Mouse (Mus musculus) embryonic stem cell, embryonic (primary cell): ENCODE measurements at regions not wholly inside any gene's neighbourhood (a gene's known extent, or its start where the extent isn't known, plus 50 kb on each side); places are given as distances from the start of the nearest gene placed in this dataset.
"Not testable (repeated sequence)": the region's sequence is repeated elsewhere in the genome, so short reads cannot be mapped to it uniquely, and the experiment has no call there.

Experiments
- CTCF ChIA-PET, 4 experiments: fragments of 300-600 bp in 2 of 4; fragments of 350-600 bp in 2 of 4; sonication (Branson Sonifier 250); formaldehyde crosslinking; loops; one replicate each; lab custom pipeline; 2022; ENCODE audit warnings: inconsistent platforms in 2 of 4; lab: Charles Lee
- POLR2A ChIA-PET, 4 experiments: fragments of 300-600 bp in 2 of 4; fragments of 350-600 bp in 2 of 4; sonication (Branson Sonifier 250); formaldehyde crosslinking; loops; one replicate each; lab custom pipeline; 2022; ENCODE audit warnings: antibody characterized with exemption in 4 of 4, inconsistent platforms in 1 of 4; lab: Charles Lee

GRCm38 (mm10) chr6:9820311-9821243 lies 872.3 kb downstream of the Nxph1 start:
- ChIA-PET CTCF (no interaction called here), POLR2A (no interaction called here)

- POLR2A ChIA-PET: no interaction called here
- CTCF ChIA-PET: no interaction called here
Measured at GRCm38 (mm10) chr6:9834884-9835476, 886.7 kb downstream of the Nxph1 start.

- CTCF ChIA-PET: no interaction called here
Measured at GRCm38 (mm10) chr6:9842391-9842790, 894.2 kb downstream of the Nxph1 start.

GRCm38 (mm10) chr6:9889853-9890252 lies 941.6 kb downstream of the Nxph1 start:
- CTCF ChIA-PET, POLR2A ChIA-PET: not testable (repeated sequence)

More at GRCm38 (mm10) chr6:9842391-9842790, 894.2 kb downstream of the Nxph1 start:
- POLR2A ChIA-PET: interaction anchor here in 1 of 4 experiments (0.6 kb wide), 1 partner anchor 104 kb away, joined by 3 read pairs; no protein-coding TSS in a partner anchor
